Mouse (Mus musculus): ENCODE results near the gene Ptprd.

The Ptprd gene

DNA sequence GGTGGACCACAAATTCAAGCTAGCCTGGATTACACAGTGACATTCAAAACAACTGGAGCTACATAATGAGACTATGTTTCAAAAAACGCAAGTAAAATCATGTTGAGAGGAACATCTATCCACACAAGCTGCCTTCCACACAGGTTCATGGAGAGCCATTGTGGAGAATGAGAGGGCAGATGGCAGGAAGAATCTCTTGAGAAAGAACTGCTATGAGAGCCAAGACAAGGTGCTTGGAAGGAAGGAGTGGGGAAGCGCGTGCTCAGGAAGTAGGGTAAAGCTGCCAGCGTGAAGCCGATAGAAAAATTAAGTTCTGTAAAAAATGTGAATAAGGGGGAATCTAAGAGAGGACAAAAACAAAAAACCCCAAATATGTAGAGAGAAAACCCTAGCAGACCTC is 1808.5 kb downstream of the Ptprd start:
- CTCF ChIA-PET = no interaction called here

GRCm38 (mm10) chr4:76387887-76388286 is 1823.9 kb downstream of the Ptprd start:
- CTCF ChIA-PET = no interaction called here

DNA sequence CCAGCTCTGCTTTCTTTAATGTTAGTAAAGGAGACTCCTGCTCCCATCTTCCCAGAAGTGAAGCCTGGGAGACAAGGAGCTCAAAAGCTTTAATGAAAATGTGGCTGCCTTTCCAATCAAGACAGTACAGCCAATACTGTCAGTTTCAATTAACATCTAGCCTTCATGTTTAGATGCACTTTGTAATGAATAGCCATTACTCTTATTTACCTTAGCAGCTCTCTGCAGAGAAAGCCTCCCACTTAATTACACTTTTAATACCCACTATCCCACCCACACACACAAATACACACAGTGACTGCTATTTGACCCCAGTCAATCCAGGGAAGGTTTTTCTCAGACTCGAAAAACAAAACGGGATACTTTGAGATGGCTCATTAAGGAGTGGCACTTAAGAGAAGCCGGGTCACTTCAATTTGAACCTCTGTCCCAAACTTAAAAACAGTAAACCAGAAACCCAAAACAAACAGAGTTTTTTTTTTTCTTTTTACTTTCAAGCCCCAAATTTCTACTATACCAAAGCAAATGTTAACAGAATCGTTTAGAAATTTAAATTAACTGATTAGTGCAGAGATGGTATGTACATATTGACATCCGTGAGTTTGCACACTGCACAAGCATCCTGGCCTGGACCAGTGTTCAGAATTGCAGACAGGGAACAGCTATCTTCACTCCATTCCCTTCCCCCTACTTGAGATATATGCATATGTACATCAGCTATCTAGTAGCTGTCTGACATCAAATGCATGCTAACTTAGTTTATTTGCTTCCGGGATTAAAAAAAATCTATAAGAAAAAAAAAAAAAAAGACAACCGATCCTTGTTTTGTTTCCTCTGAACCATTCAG is 1824.6 kb downstream of the Ptprd start:
- CTCF ChIA-PET = no interaction called here

- CTCF ChIA-PET = no interaction called here
These were observed 1825.9 kb downstream of the Ptprd start for GRCm38 (mm10) chr4:76385818-76386217.

DNA sequence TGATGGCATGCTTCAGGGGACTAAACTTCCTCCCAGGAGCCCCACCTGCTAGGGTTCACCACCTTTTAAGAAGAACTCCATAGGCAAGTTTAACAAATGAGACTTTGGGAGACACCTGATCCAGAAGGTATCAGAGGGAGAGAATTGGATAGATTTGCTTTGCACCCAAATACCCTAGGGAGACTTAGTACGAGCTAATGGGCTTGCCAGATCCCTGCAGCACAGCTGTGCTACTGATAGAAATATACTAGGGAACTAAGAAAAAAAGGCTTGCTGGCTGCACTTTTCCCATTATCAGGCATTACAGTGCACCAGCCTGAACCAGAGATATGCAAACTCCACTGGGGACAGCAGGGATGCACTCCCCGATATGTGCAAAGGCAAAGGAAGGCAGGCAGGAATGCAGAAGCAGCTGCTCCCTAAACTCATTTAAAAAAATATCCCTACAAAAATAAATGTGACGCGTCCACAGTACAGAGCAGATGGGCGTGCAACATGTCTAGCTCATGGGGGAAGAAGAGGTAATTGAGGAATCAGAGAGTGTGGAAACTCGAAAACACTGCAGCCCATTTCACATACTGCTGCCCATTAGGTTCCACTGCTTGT is 1831.3 kb downstream of the Ptprd start:
- CTCF ChIA-PET = no interaction called here

DNA sequence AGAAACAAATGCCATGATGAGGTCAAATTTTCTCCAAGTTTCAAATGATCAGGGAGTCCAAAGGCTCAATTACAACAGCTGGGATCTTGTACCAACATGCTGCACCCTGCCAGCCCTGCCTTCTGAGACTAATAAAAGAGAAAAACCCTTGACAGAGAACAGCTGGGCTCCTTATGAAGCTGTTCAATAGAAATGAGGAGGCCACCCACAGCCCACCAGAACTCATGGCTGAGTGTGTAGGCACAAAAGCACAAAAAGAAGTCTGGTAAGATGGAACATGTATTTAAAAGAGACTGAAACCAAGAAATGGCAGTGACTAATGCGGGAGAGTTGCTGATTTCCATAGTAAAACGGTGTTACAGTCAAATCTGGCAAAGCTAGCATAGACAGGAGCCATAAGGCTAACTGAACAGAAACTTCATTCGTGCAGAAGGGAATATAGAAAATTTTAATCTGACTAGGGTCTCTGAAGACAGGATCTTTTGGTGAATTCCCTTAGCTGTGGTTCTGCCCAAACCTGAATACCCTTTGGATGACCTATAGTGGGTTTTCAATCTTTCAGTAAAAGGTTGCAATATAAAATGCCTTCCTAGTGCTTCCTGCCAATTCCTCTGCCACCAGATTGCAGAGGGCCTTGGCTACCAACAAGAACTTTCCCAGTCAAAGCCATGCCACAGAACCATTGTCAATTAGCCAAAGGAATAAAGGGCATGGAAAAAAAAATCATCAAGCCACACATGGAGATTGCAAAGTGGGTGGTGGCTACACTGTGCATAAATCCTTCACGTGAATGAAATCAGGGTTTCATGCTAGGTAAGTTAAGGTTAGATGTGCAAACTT is 1841.5 kb downstream of the Ptprd start:
- CTCF ChIA-PET = no interaction called here

GRCm38 (mm10) chr4:76369101-76369500 is 1842.7 kb downstream of the Ptprd start:
- CTCF ChIA-PET = no interaction called here

- CTCF ChIA-PET = no interaction called here
These were observed 1843.5 kb downstream of the Ptprd start for GRCm38 (mm10) chr4:76368291-76368690.

DNA sequence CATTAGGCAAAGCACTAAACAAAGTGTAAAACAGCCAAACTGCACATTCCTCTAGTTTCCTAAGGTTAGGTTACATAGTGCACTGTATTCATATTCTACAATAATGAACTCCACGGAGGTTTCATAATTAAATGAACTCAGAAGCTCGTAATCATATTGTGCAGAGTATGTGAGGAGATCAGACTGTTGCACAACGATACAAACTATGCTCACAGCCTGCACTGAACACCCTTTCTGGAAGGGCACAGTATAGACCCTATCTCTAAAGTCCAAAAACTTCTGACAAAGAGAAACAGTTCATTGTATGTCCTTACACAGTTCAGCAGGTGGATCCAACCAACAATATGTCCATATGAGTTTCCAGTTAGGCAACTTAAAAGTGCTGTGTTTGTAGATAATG is 1844.5 kb downstream of the Ptprd start:
- CTCF ChIA-PET = no interaction called here

DNA sequence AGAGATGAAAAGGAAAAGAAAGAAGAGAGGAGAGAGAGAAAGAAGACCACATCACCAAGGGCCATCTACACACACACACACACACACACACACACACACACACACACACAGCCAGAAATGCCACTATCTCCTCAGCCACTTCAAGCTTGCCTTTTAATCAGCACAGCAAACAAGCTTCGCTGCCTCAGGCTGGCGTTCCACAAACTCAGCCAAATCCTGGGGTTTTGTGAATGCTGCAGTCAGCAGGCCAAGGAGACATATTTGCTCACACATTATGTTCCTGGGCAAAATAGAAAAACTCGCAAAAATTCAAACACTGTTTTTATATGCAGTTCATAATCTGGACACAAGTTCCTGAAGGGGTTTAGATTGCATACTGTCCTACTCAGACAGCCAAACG is 1845.9 kb downstream of the Ptprd start:
- CTCF ChIA-PET = no interaction called here

DNA sequence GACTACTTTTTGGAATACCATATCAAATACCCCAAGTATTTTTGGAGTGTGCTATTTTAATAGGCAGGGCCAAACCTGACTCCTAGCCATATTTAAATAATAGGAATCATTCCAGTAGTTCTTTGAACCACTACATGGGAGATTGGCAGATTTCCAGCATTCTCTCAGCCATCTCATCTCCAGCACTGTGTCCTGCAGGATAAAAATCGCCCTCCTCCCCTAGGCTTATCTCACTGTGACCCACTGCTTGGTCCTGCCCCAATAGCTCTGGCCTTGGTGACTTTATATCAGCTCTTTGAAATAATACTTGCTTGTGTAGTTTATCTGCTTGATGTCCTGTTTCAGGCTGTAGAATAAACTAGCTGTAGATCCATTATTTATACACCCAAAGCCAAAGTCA is 1850.2 kb downstream of the Ptprd start:
- CTCF ChIA-PET = no interaction called here

DNA sequence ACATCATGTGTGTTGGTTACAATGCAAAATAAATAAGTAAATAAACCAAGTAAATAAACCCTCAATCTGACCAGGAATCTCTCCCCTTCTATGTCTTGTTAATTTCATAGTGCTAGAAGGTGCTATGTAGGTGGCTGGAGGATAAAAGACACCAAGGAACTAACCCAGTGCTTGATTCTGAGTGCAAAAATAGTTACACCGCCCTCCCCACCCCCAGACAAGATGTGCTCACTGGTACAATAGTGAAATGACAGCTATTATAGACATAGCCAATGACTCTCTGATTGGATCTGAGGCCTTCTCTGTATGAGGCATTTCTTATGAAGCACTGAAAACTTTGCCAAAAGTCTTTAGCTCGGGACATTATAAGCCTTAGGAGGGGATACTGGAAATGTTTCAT is 1857.6 kb downstream of the Ptprd start:
- CTCF ChIA-PET = no interaction called here

DNA sequence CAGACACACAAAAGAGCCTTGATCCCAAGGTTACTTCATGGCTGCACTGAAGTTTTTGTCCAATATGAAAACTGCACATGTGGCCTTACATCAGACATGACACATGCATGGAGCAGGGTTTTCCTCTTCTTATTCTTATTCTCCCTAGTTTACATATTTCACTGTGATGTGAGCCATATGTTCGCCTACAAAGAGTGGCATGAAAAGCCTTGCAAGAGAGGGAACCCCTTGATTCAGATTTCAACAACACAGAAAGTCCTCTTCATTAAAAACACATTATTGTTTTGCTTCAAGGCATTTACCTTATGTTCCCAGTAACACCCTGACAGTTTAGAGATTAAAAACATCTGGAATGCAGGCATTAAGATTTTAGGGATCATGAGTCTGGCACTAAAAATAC is 1859.3 kb downstream of the Ptprd start:
- CTCF ChIA-PET = no interaction called here

GRCm38 (mm10) chr4:76351201-76351979 is 1860.4 kb downstream of the Ptprd start:
- CTCF ChIA-PET = no interaction called here

DNA sequence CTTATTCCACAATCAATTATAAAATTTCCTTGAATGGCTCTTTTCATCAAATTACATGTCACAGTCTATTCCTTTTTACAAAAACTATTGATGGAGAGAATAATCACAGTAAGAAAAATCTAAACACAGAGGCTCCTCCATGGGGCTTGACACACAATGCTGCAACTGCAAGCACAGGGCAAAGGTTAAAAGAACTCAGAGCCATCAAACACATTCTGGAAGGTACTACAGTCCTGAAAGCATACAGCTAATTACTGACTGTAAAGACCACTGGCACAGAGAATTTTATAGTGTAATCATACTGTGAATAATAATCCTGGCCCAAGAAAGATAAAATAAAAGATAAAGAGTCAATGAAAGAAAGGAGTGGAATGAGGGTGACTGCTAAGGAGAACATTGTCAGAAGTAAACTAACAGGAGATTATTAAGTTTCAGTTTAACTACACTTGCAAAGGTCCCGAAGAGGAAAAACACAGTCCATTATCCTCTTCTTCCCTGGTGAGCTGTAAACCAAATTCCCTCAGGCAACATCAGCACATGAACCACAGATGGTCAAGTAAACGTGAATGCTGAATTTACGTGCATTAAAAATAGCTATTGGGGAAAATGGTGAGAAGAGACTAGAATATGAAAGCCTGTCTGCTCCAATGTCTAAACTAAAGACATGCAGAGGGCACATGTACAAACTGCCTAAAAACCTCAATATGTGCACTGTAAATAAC is 1861.4 kb downstream of the Ptprd start:
- CTCF ChIA-PET = no interaction called here

- CTCF ChIA-PET = no interaction called here
These were observed 1867.7 kb downstream of the Ptprd start for GRCm38 (mm10) chr4:76344059-76344458.

- CTCF ChIA-PET = interaction anchor here (0.5 kb wide), 1 partner anchor 550 kb away, joined by 7 read pairs; no protein-coding TSS in a partner anchor
These were observed 1873.8 kb downstream of the Ptprd start for GRCm38 (mm10) chr4:76337926-76338325.

GRCm38 (mm10) chr4:76327346-76327745 is 1884.4 kb downstream of the Ptprd start:
- CTCF ChIA-PET = no interaction called here

GRCm38 (mm10) chr4:76325646-76326045 is 1886.1 kb downstream of the Ptprd start:
- CTCF ChIA-PET = interaction anchor here (0.7 kb wide), 1 partner anchor 22 kb away, joined by 4 read pairs; no protein-coding TSS in a partner anchor

DNA sequence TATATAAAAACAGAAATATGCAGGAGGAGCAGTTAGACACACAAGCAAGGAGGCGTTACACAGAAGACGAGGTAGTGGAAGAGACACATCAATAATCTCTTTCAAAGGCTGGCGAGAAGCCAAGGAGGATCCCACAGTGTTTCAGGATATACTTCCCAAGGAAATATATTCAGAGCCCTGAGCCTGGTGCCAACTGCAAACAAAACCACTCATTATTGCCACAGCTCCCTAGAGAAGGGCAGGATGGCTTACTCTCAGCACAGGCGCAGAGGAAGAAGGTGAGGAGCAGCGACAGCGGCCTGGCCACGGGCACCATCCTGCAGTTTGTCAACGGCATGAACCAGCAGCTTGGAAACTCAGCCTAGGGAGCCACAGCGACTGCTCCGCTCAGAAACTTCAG is 1886.8 kb downstream of the Ptprd start:
- CTCF ChIA-PET = no interaction called here

DNA sequence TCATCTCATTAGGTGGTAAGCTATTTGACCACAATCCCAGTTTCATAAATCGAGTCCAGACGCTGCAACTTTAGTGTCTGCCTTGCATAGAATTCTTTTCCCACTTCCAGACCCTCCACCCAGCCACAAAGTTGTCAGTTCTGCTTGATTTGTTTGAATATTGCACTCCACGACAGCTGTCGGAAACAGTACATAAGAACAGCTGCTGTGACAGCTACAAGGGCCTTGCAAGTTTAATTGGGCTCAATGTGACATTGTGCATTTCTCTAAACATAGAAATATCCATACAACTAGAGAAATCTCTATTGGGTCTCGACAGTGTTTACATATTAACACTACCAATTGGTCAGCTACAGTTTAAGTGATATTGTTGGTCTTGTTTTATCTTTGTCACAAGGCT is 1887.3 kb downstream of the Ptprd start:
- CTCF ChIA-PET = no interaction called here
